Mouse (Mus musculus) adrenal gland, postnatal 36 days (tissue): ENCODE measurements around the gene Fscn3. TPM values are rescaled to one million over a fixed set of nuclear protein-coding genes. Genes with fewer than 3 reads are reported as not detected.

ENCODE experiments used
- DNase-seq, 2 experiments: peaks; one replicate each; pipeline ENCODE4 v3.0.0; 2021; ENCODE audit warnings: mixed read lengths in 1 of 2
- total RNA-seq, 2 experiments: library from RNA; stranded (reverse); gene quantifications; 2 replicates each; pipeline ENCODE4 v1.2.3; 2021

Fscn3 gene
- total RNA-seq, 2 experiments from 2014 or later, result 0.17 TPM; not detected in 1

GRCm38 (mm10) chr6:28486905-28487304 lies 59.3 kb downstream of the Fscn3 start:
- no peak for DNase-seq

Other genes with a start within 250 kb of the Fscn3 start
- 10 to 100 TPM; 25.5 to 27.5 TPM for gene Zfp800, start 29.8 kb upstream of the Fscn3 start, total RNA-seq
- gene Arf5, start 4.2 kb upstream of the Fscn3 start, total RNA-seq, result 100 to 1,000 TPM; 149 to 171 TPM
- gene Gcc1, start 601 bp downstream of the Fscn3 start, total RNA-seq, result 10 to 100 TPM; 16.9 to 18.2 TPM
- not detected for gene Pax4, start 21.6 kb downstream of the Fscn3 start, total RNA-seq
- gene Snd1, start 47.4 kb downstream of the Fscn3 start, total RNA-seq, result 100 to 1,000 TPM; 136 to 148 TPM